Mouse (Mus musculus) kidney, postnatal 0 days (tissue): ENCODE results near the gene Pom121. TPM values are rescaled to one million over a fixed set of nuclear protein-coding genes. Genes with fewer than 3 reads are reported as not detected.

Experiments used
- ATAC-seq: fragments of 200-750 bp; cut with Nextera tagmentation; replicated peaks from 2 replicates; pipeline ENCODE4 v1.8.0; 2017; ENCODE audit warnings: low read depth, moderate number of reproducible peaks, moderate TSS enrichment, moderate library complexity; ENCODE audit not compliant: low FRiP score
- DNase-seq: peaks from one replicate; pipeline ENCODE4 v3.0.0-alpha.2; 2016; ENCODE audit warnings: low spot score
- H3K27ac ChIP-seq: fragments of 300-500 bp; sonication (generic); 2 replicates; pipeline ENCODE4 v1.5.1; 2014; ENCODE audit warnings: mild to moderate bottlenecking
- H3K27me3 ChIP-seq: fragments of 300-500 bp; sonication (generic); 2 replicates; pipeline ENCODE4 v1.6.1; 2014; ENCODE audit warnings: low read length, mixed read lengths; ENCODE audit not compliant: insufficient read depth
- H3K36me3 ChIP-seq: fragments of 300-500 bp; sonication (generic); 2 replicates; pipeline ENCODE4 v1.6.1; 2014; ENCODE audit warnings: low read length, mixed read lengths; ENCODE audit not compliant: insufficient read depth
- H3K4me1 ChIP-seq: fragments of 300-500 bp; sonication (generic); replicated peaks from 2 replicates; pipeline ENCODE4 v1.6.1; 2014; ENCODE audit warnings: antibody characterized with exemption, low read length, mixed read lengths; ENCODE audit not compliant: insufficient read depth
- H3K4me2 ChIP-seq: fragments of 300-500 bp; sonication (generic); 2 replicates; pipeline ENCODE4 v1.6.1; 2014; ENCODE audit warnings: mild to moderate bottlenecking, low read length, moderate library complexity, mixed read lengths
- H3K4me3 ChIP-seq: fragments of 300-500 bp; sonication (generic); replicated peaks from 2 replicates; pipeline ENCODE4 v1.5.1; 2014; ENCODE audit warnings: low read depth, low read length
- H3K9ac ChIP-seq: fragments of 300-500 bp; sonication (generic); 2 replicates; pipeline ENCODE4 v1.6.1; 2014; ENCODE audit warnings: low read depth, low read length
- H3K9me3 ChIP-seq: fragments of 300-500 bp; sonication (generic); replicated peaks from 2 replicates; pipeline ENCODE4 v1.6.1; 2016; ENCODE audit warnings: low read length, inconsistent platforms, mixed read lengths
- CTCF ChIP-seq: IDR thresholded peaks from 2 replicates; pipeline ENCODE4 v1.5.1; 2016; ENCODE audit warnings: antibody characterized with exemption, low read depth, mild to moderate bottlenecking, moderate library complexity
- WGBS: fragments of 180-500 bp; shearing (Covaris S2); extraction: QIAGEN DNeasy Blood & Tissue Kit; methylation state at CpG from one replicate; pipeline ENCODE4 v1.1.7; 2014; 5-methylcytosine and 5-hydroxymethylcytosine counted together
- polyA plus RNA-seq: library from polyadenylated mRNA; unstranded; fragments of >200 nt; fragmentation: Nextera tagmentation; extraction: Ambion mirVana; gene quantifications from 2 replicates; pipeline ENCODE4 v1.2.1, GENCODE M21; 2015

The Pom121 gene
- polyA plus RNA-seq, result 8.1 and 8.9 TPM in 2 replicates

GRCm38 (mm10) chr5:135394004-135394823, at the start of gene Pom121:
Gene Pom121 (minus strand): TSS chr5:135394546.
- DNase-seq (peak; percentile 93), ATAC-seq (peak; percentile 84)
- Histone ChIP-seq H3K4me2 (peak within 1 kb of the TSS; percentile 95), H3K27ac (peak within 1 kb of the TSS; percentile 91), H3K9ac (peak within 1 kb of the TSS; percentile 98), H3K4me3 (peak within 1 kb of the TSS; percentile 93), H3K9me3 (no peaks in the 10 kb centered on the region), H3K27me3 (no peaks in the 10 kb centered on the region), H3K4me1 (peaks cover 5% of the 10 kb centered on the region), H3K36me3 (peaks cover 21% of the 10 kb centered on the region)
- TF ChIP-seq CTCF, result no peak
- under 1% methylated on average over 92 of the region's 110 CpGs for WGBS

GRCm38 (mm10) chr5:135442430-135442829, 48.1 kb upstream of the Pom121 start:
- DNase-seq (peak; percentile 90), ATAC-seq (peak; percentile 63)
- no peak overlapping the region for H3K9ac ChIP-seq
- peaks cover 24% of the 10 kb centered on the region for H3K36me3 ChIP-seq
- no peak overlapping the region for H3K4me2 ChIP-seq
- WGBS, result 35% methylated on average over 7 of the region's 7 CpGs
- no peak for TF ChIP-seq CTCF
- no peaks in the 10 kb centered on the region for H3K9me3 ChIP-seq
- H3K27me3 ChIP-seq, result no peaks in the 10 kb centered on the region
- H3K4me3 ChIP-seq, result no peak overlapping the region
- H3K4me1 ChIP-seq, result no peaks in the 10 kb centered on the region
- H3K27ac ChIP-seq, result peak overlapping the region; percentile 44

- H3K27me3 ChIP-seq, result no peaks in the 10 kb centered on the region
- ATAC-seq, result no peak
- H3K9me3 ChIP-seq, result no peaks in the 10 kb centered on the region
- 97% methylated on average over 10 of the region's 10 CpGs for WGBS
- no peak for DNase-seq
- no peak overlapping the region for H3K9ac ChIP-seq
- no peaks in the 10 kb centered on the region for H3K4me1 ChIP-seq
- no peak overlapping the region for H3K4me2 ChIP-seq
- TF ChIP-seq CTCF, result no peak
- no peak overlapping the region for H3K4me3 ChIP-seq
- H3K27ac ChIP-seq, result no peak overlapping the region
- H3K36me3 ChIP-seq, result peaks cover 51% of the 10 kb centered on the region
These were observed 40.7 kb upstream of the Pom121 start for GRCm38 (mm10) chr5:135435039-135435438.

GRCm38 (mm10) chr5:135433861-135434260, 39.5 kb upstream of the Pom121 start:
- no peak for ATAC-seq

GRCm38 (mm10) chr5:135431111-135431510, 36.8 kb upstream of the Pom121 start:
- Histone ChIP-seq H3K9ac (no peak overlapping the region), H3K27me3 (no peaks in the 10 kb centered on the region), H3K36me3 (peaks cover 65% of the 10 kb centered on the region), H3K4me2 (no peak overlapping the region), H3K9me3 (no peaks in the 10 kb centered on the region), H3K4me1 (no peaks in the 10 kb centered on the region), H3K27ac (no peak overlapping the region), H3K4me3 (no peak overlapping the region)
- no peak for TF ChIP-seq CTCF
- DNase-seq (no peak), ATAC-seq (no peak)
- WGBS, result 59% methylated on average over 6 of the region's 6 CpGs

More at GRCm38 (mm10) chr5:135433861-135434260, 39.5 kb upstream of the Pom121 start:
- Histone ChIP-seq H3K9me3 (no peaks in the 10 kb centered on the region), H3K4me3 (no peak overlapping the region), H3K4me2 (no peak overlapping the region), H3K36me3 (peaks cover 55% of the 10 kb centered on the region), H3K9ac (no peak overlapping the region), H3K4me1 (no peaks in the 10 kb centered on the region), H3K27me3 (no peaks in the 10 kb centered on the region), H3K27ac (no peak overlapping the region)
- WGBS, result 97% methylated on average over 4 of the region's 4 CpGs
- peak; percentile 29; the same call in 1 of the 2 replicates for TF ChIP-seq CTCF
- no peak for DNase-seq

- ATAC-seq (no peak), DNase-seq (peak; percentile 36)
- no peaks in the 10 kb centered on the region for H3K27me3 ChIP-seq
- H3K9me3 ChIP-seq, result no peaks in the 10 kb centered on the region
- no peak overlapping the region for H3K4me2 ChIP-seq
- H3K27ac ChIP-seq, result no peak overlapping the region
- no peak overlapping the region for H3K9ac ChIP-seq
- WGBS, result 70% methylated on average over 5 of the region's 5 CpGs
- H3K4me3 ChIP-seq, result no peak overlapping the region
- H3K4me1 ChIP-seq, result no peaks in the 10 kb centered on the region
- peaks cover 60% of the 10 kb centered on the region for H3K36me3 ChIP-seq
- peak; percentile 71 for TF ChIP-seq CTCF
These were observed 34.4 kb upstream of the Pom121 start for GRCm38 (mm10) chr5:135428786-135429185.
